Mouse (Mus musculus) heart, adult 2 months (tissue): ENCODE measurements at regions not wholly inside any gene's neighbourhood (a gene's known extent, or its start where the extent isn't known, plus 50 kb on each side); places are given as distances from the start of the nearest gene placed in this dataset.

Source experiments
- CTCF ChIP-seq: fragments of 200-600 bp; IDR thresholded peaks from 2 replicates; pipeline ENCODE4 v1.8.1; 2022; ENCODE audit warnings: antibody characterized with exemption, mild to moderate bottlenecking, moderate library complexity
- POLR2A ChIP-seq: fragments of 200-500 bp; IDR thresholded peaks from 2 replicates; pipeline ENCODE4 v1.6.1; 2011; ENCODE audit warnings: mild to moderate bottlenecking, low read depth, low read length, control low read depth; ENCODE audit not compliant: insufficient read depth

DNA sequence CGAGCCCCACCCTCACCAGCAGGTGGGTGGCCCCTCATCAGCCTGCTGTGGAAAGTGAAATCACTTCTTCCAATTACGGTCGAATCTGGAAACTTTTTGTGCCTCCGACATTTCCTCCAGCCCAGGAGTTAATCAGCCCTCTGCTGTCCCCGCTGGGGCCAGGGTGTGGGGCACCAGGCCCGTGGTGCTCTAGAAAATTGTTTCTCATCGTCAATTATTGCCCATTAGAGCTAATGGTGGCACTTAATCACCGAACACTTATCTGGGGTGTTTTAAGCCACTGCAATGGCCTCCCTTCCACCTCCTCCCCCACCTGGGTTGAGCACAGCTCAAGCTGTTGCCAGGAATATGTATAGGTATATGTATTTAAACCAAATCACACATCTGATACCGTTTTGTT lies 72.2 kb downstream of the Barx1 start:
- no peak for TF ChIP-seq POLR2A
- no peak for TF ChIP-seq CTCF
